Mouse (Mus musculus) kidney, adult 8-10 months (tissue): ENCODE results near the gene Pms2.

ENCODE experiments used
- DNase-seq, 2 experiments: peaks; one replicate each; pipeline ENCODE4 v3.0.0; 2022

Gene Pms2

DNA sequence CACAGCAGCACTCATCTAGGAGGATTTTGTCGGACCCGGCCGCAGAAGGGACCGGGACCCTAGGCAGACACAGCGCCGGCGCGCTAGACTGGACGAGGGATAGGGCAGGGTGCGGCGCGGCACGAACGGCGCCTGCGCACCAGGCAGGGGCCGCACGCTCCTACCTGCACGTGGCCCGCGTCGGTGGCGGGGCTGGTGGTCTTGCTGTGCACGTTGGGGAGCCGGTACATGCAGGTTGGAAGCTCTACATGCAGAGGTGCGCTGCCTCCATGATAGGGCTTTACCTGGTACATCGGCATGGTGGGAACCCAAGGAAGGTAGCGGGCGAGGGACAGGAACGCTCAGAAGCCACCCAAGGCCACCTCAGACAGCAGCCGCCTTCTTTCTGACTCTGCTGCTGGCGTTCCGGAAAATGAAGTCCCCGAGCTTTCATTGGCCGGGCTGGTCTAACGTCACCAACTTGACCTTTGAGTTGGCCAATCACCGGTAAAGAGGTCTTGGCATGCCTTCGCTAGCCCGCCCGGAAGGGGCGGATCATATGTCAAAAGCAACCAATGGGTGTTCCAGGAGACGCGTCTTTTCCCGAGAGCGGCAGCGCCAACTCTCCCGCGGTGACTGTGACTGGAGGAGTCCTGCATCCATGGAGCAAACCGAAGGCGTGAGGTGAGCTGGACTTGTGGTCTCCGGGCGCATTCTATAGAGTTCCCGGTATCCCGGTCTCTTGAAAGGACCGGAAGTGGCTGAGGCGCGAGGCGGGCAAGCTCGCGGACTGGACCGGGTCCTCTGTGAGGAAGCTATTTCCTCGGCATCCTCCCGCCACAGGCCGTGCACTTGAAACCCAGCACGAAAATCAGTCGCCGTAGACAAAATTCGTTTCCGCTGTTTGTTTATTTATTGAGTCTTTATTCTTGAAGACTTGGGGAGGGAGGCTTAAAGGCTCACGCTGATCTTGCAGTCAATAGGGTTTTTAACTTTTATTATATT, at the start of gene Pms2, which contains the start of gene Aimp2:
Gene Pms2 (plus strand): TSS at position 548 of the 984 bp plus-strand sequence.
Gene Aimp2 (minus strand): TSS at position 431 of the 984 bp plus-strand sequence.
- peak; percentile 97 to 98 for DNase-seq

DNA sequence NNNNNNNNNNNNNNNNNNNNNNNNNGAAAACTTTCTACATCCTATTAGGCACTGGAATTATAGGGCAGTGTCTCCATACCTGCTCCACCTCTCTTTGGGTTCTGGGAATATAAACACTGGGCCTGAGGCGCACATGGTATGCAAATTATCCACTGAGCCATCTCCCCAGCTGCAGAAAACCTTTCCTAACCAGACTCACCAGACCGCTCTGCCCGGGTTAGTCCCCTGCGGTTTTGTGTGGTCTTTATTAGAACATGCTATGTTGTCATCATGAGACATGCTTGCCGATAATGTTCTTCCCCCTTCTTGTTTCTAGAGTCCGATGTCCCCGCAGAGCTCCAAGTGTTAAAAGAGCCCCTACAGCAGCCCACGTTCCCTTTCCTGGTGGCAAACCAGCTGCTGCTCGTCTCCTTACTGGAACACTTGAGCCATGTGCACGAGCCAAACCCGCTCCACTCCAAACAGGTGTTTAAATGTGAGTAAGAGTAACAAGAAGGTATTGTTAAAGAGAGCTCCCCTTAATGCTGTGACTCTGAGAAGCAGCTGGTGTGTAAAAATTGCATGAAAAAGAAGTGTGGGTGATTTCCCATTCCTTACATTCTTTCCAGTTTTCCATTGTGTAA, 38.1 kb upstream of the Pms2 start:
- no peak for DNase-seq

DNA sequence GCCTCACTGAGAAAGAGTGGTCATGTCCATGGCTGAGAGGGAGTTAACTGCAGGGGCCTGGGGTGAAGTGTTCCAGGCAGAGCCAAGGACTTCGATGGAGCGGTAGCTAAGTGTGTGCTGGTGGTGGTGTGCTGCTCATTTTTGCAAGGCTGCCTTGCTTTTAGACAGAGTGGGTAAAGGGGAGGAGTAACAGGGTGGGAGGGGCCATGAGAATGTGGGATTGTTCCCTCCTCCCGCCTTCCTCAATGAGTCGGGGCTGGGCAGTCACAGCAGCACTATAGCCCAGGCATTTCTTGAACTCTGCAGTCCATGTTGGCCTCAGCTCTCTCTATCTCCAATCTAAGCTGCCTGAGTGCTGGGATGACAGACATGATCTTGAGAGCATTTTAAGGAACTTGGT, 35.2 kb upstream of the Pms2 start:
- no peak for DNase-seq

DNA sequence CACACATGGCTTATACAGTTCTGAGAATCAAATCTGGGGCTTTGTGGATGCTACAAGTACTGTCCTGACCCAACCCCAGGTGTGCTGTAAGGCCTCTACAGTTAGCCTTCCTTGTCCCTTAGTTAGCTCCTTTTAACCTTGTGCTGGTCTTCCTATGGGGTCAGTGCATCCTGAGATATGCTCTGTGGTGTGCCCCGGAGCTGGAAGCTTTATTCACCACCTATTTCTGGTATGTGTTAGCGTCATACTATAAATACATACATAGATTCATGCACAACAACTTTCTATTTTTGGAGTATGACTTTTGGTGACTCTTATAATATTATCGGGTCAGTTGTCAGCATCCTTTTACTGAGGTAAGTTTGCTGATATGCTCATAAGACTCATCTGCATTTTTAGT, 24.5 kb upstream of the Pms2 start:
- DNase-seq = no peak

DNA sequence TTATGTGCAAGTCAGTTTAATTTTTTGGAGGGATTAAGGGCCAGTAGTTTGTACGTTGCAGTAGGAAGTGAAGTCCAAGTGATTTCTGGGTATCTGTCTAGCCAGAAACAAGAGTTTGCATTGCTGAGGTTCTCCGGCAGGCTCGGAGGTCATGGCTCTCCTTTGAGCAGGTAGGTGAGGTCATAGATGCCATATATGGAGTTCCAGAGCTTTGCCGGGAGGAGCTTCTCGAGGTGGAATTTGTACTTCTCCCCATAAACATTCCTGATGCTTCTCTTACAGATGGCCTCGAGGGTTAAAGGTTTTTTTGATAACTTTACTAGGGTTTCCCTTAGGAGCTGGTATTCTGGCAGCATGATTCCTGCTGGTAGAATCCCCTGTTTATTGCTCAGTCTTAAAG, 19.0 kb upstream of the Pms2 start:
- no peak for DNase-seq

DNA sequence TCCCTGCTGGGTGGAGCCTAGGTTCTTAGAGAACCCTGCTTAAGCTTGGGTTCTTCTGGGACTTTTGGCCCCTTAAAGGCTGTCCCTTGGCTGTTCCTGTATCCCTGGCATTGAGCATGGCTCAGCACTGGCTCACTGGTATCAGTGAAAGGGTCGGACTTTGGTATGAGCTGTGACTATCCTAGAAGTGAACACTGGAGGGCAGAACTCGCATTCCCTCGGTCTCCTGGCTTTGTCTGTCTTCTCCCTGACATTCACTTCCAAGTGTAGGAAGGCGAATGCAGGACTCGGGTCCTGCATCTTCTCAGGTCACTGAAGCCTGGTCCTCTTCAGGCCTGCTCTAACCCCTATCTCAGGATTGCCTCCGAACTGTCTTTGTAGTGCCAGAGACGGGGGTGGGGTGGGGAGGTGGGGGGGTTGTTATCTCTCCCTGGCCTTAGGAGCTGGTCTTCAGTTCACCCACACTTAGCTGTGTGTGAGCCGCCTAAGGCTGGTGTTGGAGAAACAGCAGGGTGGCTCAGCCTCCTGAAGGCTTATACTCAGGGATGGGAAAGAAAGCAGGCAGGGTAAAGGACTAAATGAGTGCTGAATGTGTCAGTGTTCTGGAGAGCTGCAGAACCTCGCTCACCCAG, 17.4 kb upstream of the Pms2 start:
- no peak for DNase-seq

DNA sequence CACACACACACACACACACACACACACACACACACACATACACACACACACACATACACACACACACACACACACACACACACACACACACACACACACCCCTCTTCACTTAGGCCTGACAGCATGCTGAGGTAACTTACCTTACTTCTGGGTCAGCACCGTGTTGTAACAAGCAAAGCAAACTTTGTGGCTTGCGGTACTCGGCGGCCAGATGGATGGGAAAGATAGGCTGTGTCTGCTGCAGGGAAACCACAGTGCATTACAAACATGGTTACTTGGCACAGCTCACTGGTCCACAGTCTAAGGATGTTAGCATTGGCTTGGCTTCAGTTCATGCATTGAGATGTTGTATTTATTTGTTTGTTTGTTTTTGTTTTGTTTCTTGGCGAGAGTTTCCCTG, 16.4 kb upstream of the Pms2 start:
- no peak for DNase-seq

DNA sequence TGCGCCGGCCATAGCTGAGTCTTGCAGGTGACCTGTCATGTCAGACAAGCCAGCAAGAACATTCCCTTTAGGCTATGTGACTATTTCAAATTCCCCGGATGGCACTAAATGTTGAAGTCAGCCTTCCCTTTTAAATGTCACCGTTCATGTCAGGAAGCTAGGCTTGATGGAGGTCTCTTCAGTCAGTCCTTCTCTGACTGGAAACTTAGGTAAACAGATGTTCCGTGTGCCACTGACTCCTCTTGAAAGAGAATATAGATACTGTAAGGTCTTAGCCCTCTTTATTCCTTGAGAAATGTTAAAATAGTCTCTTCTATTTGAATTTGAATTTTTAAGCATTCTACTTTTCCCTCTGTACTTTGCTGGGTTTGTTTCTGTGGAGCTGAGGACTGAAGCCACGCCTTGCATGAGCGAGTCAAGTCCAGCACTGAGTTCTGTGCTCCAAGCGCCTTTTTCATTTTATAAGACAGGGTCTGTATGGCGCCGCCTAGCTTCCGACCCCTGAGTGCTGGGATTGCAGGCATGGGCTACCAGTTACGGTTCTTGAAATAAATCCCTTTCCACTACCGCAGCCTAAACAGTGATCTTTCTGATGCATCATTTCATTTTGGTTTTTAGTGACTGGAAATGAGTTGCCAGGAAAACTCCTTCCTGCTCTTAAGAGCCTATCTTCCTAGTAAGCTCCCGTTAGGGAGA, 12.0 kb upstream of the Pms2 start, which contains the start of gene Ankrd61:
Gene Ankrd61 (minus strand): TSS at position 51 of the 696 bp plus-strand sequence.
- no peak for DNase-seq

DNA sequence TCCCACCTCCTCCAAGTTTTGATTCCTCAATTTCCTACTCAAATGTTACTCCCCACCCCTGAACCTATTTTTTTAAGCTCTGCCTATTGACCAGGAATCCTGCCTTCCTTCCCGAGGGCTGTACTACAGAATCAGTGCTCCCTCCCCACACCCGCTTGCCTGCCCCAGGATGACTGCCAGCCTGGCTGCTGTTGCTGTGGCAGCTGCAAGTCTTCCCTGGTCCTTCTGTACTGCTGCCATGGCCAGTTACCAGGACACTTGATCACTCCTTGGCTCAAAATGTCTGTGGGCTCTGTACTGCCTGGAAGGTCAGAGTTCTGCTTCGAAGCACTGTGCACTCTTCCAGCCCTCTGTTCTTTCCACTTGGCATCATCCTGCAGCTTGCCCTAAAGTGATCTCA, 7.7 kb upstream of the Pms2 start:
- no peak for DNase-seq

DNA sequence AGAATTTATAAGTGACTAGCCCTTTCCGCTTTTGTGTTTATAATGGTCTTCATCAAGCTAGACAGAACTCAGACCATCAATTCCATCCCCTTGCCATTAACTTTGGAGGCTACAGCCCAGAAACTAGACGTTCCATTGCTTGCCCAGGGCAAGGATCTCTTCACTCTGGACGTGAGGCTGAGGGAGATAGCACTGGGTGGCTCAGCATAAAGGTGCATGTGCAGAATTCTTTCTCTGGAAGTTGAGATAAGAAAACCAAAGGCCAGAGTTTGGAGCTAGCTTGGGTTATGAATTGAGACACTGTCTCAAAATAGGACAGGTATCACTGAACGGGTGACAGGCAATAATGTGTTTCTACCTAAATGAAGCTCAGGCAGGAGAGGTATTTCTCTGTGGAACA, 6.0 kb upstream of the Pms2 start:
- DNase-seq = no peak

DNA sequence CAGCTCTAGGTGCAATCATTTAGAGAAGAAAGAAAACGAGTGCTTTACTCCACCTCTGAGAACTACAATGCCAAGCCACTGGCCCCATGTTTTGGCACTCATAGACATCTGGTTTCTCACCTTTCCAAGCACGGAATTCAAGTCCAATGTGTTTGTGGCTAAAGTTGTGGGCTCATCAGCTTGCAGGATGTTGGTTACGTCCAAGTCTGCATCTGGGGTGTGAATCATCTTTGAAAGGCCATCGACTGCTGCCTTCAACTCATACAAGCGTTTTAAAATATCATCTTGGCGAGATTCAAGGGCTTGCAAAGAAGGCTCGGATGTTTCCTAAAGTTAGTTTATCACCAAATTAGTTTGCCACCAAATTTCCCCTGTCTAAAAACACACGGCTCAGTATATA, 3.3 kb upstream of the Pms2 start:
- no peak for DNase-seq

DNA sequence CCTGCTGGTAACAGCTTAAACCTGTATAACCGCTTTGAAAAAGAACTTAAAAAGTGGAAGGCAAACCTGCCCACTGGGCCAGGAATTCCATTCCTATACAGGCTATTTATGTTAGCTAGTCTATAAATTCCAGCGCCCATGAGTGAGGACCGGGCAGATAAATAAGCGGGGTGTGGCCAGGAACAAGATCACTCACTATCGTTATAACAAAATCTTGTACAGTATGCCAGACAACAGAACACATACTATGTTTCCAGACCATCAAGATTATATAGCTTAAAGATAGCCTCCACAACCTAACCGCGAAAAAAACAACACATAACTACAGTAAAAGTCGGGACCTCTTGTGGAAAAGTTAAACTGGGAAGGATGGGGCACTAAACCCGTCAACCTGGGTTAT, 838 bp upstream of the Pms2 start:
- DNase-seq = no peak

DNA sequence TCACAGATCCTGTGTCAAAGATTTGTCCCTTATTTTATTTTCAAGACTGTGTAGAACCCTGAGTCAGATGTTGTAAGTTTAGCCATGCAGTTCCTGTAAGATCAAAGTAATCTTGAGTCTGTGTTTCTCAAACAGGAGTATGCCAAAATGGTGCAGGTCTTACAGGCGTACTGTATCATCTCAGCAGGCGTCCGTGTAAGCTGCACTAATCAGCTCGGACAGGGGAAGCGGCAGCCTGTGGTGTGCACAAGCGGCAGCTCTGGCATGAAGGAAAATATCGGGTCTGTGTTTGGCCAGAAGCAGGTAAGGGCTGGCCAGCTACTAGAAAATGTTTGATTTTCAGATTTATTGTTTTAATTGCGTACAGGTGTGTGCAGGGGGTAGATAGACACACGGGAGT, 6.5 kb downstream of the Pms2 start:
- DNase-seq = no peak

DNA sequence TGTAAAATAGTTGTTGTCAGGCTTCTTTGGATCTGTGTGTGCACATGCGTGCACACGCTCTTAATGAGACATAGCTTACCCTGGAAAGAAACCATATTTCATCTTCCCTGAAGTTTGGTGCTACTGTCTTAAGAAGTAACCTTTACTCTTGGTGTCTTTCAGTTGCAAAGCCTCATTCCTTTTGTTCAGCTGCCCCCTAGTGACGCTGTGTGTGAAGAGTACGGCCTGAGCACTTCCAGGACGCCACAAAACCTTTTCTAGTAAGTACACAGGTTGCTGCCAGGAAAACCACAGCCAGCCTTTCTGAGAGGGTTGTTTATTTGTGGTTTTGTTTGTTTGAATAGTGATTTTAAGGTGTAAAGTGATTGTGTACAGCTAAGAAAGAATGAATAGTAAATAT, 7.7 kb downstream of the Pms2 start:
- peak; percentile 51 to 76 for DNase-seq

DNA sequence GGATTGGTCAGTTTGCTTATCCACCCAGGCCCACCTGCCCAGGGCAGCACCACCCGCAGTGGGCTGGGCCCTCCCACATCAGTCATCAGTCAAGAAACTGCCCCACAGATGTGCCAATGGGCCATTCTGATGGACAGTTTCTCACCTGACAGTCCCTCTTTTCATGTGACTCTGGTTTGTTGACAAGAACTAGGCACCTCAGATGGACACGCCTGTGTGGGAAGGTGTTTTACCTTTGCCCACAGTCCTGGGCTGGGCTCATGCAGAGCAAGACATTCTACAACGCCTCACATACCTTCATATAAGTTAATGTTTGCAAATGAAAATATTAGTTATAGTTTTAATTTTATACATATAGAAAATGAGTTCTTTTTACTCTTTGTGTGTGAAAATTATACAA, 8.4 kb downstream of the Pms2 start:
- DNase-seq = no peak

DNA sequence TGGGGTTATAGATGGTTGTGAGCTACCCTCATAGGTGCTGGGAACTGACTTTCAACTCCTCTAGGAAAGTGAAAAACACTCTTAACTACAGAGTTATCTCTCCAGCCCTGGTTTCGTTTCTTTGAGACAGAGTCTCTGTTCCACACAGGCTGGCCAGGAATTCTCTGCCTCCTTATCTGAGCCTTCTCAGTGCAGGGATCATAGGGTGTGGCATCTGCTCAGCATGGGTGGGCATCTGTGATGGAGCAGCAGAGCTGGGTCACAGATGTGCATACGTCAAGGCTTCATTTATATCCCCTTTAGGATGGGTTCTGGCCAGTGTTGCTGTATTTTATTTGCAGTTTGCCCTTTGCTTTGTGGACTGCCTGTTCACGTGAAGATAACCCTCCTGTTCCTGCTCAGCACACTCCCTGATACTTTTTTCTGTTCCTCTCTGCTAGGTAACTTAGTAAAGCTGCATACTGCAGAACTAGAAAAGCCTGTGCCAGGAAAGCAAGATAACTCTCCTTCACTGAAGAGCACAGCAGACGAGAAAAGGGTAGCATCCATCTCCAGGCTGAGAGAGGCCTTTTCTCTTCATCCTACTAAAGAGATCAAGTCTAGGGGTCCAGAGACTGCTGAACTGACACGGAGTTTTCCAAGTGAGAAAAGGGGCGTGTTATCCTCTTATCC, 15.2 kb downstream of the Pms2 start:
- no peak for DNase-seq

DNA sequence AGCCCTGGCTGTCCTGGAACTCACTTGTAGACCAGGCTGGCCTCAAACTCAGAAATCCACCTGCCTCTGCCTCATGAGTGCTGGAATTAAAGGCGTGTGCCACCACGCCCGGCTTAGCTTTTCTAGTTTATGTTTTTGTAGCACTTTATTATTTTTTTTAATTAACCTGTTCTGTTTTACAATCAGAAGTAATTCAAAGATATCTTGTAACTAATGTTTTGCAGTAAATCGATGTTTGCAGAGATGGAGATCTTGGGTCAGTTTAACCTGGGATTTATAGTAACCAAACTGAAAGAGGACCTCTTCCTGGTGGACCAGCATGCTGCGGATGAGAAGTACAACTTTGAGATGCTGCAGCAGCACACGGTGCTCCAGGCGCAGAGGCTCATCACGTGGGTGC, 18.1 kb downstream of the Pms2 start, which contains the start of gene Gm42421:
Gene Gm42421 (plus strand): TSS at position 301 of the 400 bp plus-strand sequence.
- no peak for DNase-seq

DNA sequence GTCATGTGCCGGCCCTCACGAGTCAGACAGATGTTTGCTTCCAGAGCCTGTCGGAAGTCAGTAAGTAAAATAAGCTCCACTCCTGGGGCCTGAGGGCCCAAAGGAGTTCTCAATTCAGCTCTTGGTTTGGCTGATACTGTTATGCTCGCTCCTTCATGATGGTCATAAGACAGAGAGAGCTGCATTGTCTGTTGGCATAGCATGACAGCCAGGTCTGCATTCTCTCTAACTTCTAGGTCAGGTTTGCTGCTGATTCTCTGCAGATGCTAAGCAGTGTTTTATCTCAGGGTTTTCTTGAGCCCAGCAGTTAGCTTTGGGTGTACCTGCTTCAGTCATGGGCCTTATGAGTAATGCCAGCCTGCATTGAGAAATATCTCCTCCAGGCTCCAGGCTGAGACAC, 19.5 kb downstream of the Pms2 start:
- DNase-seq = no peak

DNA sequence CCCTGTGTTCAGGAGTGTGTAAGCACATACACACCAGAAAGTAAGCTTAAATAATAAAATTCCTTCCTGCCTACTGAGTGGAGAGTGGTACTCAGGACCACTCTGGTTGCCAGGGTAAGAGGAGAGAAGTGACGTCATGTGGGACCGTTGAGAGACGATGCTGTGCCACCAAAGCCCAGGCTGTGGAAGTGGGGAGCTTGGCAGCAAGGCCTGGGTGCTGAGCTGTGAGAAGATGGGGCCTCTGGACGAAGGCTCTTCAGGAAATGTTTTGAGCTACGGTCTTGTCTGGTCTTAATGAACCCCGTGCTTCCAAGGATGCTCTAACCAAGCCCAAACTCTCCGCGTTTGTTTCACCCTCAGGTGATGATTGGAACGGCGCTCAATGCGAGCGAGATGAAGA, 20.9 kb downstream of the Pms2 start:
- DNase-seq = no peak

DNA sequence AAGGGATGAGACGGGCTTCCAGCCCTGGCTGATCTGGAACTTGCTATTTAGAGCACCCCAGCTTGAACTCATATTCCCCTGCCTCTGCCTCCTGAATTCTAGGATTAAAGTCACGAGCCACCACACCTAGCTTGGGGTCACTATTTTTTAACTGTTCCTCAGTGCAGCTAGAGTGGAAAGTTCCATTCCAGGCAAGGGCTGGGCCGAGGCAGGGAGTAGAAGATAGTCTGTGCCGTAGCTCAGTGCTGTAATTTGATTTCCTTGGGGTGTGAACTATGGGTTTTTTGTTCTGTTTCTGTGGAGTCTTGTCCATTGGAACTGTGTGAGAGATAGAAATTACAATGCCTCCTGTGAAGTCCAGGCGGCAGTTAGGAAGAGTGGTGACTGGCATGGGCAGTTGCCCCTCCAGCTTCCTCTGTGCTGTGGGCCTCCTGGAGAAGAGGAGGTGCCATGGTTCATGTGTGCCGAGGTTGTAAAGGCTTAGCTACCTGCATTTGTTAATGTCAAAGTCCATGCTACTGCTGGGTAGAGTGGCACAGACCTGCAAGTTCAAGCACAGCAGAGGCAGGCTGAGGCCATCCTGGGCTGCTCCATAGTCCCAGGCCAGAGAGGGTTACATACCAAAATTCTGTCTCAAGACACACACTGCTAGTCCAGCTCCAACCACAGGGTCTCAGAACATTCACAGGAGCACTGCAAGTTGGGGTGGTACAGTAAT, 22.3 kb downstream of the Pms2 start:
- no peak for DNase-seq

DNA sequence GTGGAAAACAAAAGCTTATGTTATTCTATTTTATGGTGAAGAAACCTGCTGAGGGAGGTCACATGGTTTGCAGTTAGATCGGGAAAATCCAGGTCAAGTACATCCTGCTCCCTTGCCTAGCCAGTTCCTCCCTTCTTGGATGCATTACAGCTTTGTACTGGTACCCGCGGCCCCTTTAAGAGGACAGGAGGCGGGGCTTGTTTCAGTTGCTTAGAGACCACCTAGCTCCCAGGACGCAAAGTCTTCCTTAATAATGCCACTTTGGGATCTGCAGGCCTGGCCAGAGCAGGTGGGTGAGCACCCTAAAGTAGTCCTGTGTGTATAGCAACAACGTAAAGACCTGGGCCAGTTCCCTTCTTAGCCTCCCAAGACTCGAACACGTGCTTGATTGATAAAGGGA, 23.1 kb downstream of the Pms2 start, which contains the start of gene Rsph10b:
Gene Rsph10b (plus strand): TSS at position 205 of the 400 bp plus-strand sequence.
- DNase-seq = no peak

DNA sequence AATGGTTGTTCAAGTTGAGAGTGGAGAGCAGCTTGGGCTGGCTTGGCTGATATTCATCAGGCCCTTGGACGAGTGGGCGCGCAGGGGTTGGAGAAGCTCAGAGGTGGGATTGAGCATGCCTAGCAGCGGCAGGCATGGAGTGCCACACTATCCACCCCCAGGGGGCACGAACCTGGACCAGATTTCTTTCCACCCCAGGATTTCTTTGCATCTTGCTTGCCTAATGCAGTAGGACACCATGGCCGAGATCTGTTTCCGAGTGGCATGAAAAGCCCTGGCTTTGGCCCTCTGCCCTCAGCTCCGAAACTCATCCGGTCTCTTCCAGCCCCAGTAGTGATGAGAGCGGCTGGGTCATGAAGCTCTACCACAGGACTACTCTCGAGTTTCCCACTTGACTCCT, 23.6 kb downstream of the Pms2 start:
- no peak for DNase-seq
